ENCODE assay signal across 23 mouse cellular contexts in genomic region chr11:111748496-111748895, GRCm38 (mm10).
"Had no signal": no experiment of that assay in that cellular context is flagged by ENCODE, and none has a peak within 500 bp of the region (broad histone marks: within the 10 kb centered on the region; RNA-seq: fewer than 3 reads in every experiment).

No protein-coding gene starts in this region.

- H3K4me2 ChIP-seq: heart, embryonic 12.5 days; hindbrain, embryonic 12.5 days; hindbrain, embryonic 14.5 days; kidney, embryonic 15.5 days; limb, embryonic 13.5 days; limb, embryonic 15.5 days; liver, embryonic 12.5 days had no signal

- DNase-seq: gastrocnemius, postnatal 14 days; gastrocnemius, postnatal 36 days; heart, postnatal 14 days; heart, postnatal 36 days; kidney, adult 11 months; kidney, adult 2 months; kidney, adult 9 months; kidney, postnatal 14 days; kidney, postnatal 4 days had no signal

- H3K9me3 ChIP-seq: heart, embryonic 10.5 days; heart, embryonic 12.5 days; hindbrain, embryonic 12.5 days; kidney, embryonic 15.5 days; limb, embryonic 13.5 days; limb, embryonic 15.5 days; liver, embryonic 12.5 days had no signal

- H3K9ac ChIP-seq: heart, embryonic 12.5 days; hindbrain, embryonic 12.5 days; hindbrain, embryonic 14.5 days; kidney, embryonic 15.5 days; limb, embryonic 13.5 days; limb, embryonic 15.5 days; liver, embryonic 12.5 days; liver, embryonic 14.5 days had no signal

- H3K4me3 ChIP-seq: heart, embryonic 10.5 days; heart, embryonic 12.5 days; hindbrain, embryonic 12.5 days; kidney, embryonic 15.5 days; layer of hippocampus, adult 2 months; left cerebral cortex, adult 2 months; limb, embryonic 13.5 days; limb, embryonic 15.5 days; liver, embryonic 12.5 days had no signal

- H3K4me1 ChIP-seq: hindbrain, embryonic 12.5 days; kidney, embryonic 15.5 days had no signal

- H3K27me3 ChIP-seq: heart, embryonic 12.5 days; hindbrain, embryonic 12.5 days; limb, embryonic 15.5 days had no signal

- H3K27ac ChIP-seq: heart, embryonic 10.5 days; hindbrain, embryonic 12.5 days; hindbrain, embryonic 14.5 days; hindbrain, postnatal 0 days; kidney, embryonic 15.5 days; kidney, postnatal 0 days; layer of hippocampus, adult 2 months; left cerebral cortex, adult 2 months; limb, embryonic 13.5 days; limb, embryonic 15.5 days; liver, embryonic 12.5 days; liver, embryonic 14.5 days had no signal

- H3K36me3 ChIP-seq: heart, embryonic 10.5 days; heart, embryonic 12.5 days; hindbrain, embryonic 12.5 days; kidney, embryonic 15.5 days; limb, embryonic 13.5 days; limb, embryonic 15.5 days; liver, embryonic 12.5 days had no signal

- ATAC-seq: hindbrain, postnatal 0 days; intestine, embryonic 16.5 days had no signal
